Mouse (Mus musculus) kidney, postnatal 10 days (tissue): ENCODE results near the gene 1110008L16Rik.
A peak's percentile ranks its signal among the peaks of the same experiment; 100 is the strongest.
"Not testable (repeated sequence)": the region's sequence is repeated elsewhere in the genome, so short reads cannot be mapped to it uniquely, and the experiment has no call there.

Experiments
- DNase-seq: peaks from one replicate; pipeline ENCODE4 v3.0.0; 2021; ENCODE audit warnings: mixed read lengths

1110008L16Rik gene

GRCm38 (mm10) chr12:55343998-55344397 is 44.6 kb downstream of the 1110008L16Rik start:
- no peak for DNase-seq

DNA sequence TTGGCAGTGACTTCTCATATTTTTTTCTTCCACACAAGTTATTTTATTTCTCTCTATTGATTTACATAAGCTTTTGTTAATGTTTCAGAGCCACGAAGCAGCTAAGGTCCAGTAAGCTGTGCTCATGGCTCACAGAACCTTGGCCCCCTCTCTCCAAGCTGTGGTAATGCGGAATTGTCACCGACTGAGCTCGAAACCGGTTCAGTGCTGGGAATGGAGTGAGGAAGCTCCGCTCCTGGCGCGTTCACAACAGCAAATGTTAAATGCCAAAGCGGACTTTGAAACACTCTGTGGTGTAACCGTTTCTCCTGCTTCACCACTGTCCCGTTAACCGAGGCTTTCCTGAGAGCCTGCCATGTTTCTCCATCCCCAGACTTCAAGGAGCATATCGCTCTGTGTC is 45.2 kb downstream of the 1110008L16Rik start:
- peak; percentile 36 for DNase-seq

GRCm38 (mm10) chr12:55353423-55353822 is 54.0 kb downstream of the 1110008L16Rik start:
- no peak for DNase-seq

DNA sequence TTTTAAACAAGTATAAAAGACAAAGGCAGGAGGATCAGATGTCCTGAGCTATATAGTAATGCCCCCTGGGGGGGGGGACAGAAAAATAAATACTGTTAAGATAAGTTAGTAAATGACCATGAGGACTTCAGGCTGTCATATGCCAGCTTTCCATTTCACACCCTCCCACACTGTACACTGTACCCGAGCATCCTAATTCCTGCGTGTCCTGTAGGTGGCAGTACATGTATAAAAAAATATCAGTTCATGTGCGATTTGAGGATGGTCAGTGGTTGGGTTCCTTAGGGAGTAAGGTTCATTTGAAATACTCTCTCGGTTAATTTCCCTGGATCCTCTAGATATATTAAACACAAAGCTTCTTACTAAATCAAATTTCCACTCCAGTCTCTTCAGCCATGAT is 55.5 kb downstream of the 1110008L16Rik start:
- peak; percentile 52 for DNase-seq

GRCm38 (mm10) chr12:55357303-55357702 is 57.9 kb downstream of the 1110008L16Rik start:
- no peak for DNase-seq

DNA sequence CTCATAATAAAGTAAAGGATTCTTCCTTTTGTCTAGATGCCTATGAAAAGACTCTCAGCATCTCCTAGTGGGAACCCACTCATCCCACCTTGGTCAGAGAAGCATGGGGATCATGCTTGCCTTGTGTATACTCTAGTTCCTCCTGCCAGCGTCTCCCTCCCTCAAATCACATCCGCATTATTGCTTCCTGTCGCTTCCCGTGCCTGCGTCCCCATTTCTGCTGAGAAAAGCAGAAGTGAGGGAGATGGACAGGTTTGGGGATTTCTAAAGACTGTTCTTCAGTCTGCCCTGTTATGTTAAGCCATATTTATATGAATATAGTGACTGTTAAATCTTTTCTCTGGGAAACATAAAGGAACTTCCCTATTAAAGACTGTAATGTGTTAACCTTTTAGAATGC is 61.6 kb downstream of the 1110008L16Rik start:
- no peak for DNase-seq

DNA sequence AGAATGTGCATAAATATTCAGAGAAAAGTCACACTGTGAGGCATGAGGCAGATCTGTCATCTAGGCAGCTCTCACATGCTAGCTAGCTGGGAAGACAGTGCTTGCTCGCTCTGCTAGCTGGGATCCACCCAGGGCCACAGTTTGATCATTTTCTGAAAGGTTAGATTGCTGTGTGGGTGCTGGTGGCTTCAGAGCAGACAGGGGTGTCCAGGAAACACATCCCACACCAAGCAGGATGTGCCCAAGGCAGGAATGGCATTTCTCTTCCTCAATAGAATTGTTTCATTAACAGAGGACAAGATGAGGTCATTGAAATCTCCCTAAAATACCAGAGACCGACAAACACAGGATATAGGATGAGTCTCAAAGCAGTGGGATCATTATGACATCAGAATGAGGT is 65.7 kb downstream of the 1110008L16Rik start:
- no peak for DNase-seq

DNA sequence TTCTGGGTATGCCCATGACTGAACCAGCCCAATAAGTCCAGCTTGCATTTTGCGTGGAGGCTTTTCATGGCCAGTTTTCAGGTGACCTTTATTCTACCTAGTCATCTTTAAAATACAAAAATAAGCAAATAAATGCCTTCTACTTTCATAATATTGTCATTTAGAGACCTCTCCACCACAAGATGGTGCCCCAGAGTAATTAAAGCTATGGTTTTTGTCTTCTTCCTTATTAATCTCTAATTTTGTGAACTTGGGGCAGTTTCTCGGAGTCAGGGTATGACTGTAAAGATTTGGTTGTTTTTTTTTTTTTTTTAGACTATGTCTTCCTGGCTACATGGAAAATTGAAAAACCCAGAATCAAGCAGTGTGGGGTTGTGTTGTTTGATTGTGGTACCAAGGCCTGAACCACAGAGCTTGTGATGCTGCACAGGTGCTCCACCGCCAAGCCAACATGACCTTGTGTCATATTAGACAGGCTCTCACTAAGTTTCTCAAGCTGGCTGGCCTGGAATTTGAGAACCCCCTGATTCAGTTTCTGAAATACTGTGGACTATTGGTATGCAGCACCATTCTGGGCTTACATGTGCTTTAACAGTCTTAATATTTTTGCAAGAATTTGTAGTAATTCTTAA is 73.2 kb downstream of the 1110008L16Rik start:
- peak; percentile 24 for DNase-seq

- no peak for DNase-seq
Observed at GRCm38 (mm10) chr12:55376956-55377609, 77.7 kb downstream of the 1110008L16Rik start.

GRCm38 (mm10) chr12:55377610-55377980 is 78.2 kb downstream of the 1110008L16Rik start:
- no peak for DNase-seq

GRCm38 (mm10) chr12:55384023-55384749 is 84.8 kb downstream of the 1110008L16Rik start, which contains the start of gene Psma6:
TSS of gene Psma6 (plus strand) at chr12:55384222.
- no peak for DNase-seq

DNA sequence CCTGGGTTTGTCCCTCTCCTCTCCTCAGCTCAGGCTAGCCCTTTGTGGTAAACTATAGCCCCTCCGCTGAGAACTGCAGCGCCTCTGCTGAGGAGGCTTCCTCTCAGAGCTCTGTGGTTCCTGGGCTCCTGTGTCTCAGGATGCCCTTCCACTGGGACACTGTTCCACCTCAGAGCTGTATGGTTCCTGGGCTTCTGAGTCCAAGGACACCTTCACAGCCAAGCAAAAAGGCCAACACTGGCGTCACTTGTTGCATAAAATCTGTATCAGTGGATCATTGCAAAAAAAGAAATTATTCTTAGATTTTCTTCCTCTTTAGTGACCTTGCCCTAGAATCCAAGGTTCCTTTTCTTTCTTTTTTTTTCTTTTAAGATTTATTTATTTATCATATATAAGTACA is 85.4 kb downstream of the 1110008L16Rik start:
- no peak for DNase-seq

DNA sequence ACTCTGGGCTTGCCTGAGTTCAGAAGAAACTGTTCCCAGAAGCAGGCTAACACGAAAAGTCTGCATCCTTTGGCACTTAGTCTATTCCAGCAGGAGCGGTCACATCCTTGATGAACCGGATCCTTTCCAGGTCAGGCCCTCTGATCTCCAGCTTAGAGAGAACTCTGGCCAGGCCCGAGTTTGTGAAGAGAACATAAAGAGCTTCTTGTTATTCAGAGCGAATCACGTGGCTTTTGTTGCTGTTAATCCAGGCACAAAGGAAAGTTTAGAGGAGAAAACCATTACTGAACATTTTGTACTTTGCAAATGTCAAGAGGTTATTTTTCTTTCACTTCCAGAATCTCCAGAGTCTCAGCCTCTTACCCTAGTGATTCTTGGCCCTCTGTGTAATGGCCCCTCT is 86.6 kb downstream of the 1110008L16Rik start:
- no peak for DNase-seq

DNA sequence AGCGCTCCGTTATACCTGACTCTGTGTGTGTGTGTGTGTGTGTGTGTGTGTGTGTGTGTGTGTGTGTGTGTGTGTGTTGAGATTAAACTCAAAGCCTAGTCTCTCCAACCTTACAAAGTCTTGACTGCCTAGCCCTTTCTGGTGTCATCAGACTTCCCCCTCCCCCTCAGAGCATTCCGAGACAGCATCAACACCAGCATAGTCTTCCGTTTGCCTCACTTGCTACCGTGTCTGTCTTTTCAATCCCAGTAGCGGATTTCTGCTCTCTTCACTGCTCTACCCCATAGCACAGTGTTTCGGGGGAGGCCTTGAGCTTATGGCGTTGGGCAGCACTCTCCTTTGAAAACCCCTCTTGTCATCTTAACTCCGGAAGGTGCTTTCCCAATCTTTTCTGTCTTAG is 87.1 kb downstream of the 1110008L16Rik start:
- no peak for DNase-seq

GRCm38 (mm10) chr12:55387083-55387787 is 87.9 kb downstream of the 1110008L16Rik start:
- no peak for DNase-seq

- DNase-seq: peak; percentile 31
Observed at GRCm38 (mm10) chr12:55387788-55388465, 88.5 kb downstream of the 1110008L16Rik start.

DNA sequence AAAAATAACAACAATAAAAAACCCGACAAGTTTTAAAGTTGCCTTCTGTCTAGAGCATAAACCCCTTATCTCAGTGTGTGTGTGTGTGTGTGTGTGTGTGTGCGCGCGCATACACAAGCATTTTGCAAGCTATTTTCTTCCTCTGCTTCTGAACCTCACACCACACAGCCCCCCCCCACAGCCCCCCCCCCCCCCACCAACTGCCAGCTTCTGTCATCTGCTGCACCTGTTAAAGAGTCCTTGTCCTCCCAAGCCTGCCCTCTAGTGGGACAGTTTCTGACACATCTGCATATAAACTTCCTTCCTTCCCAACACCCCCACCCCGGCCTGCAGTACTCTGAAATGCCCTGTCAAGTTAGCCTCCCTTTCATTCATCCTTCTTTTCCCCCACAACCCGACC is 89.1 kb downstream of the 1110008L16Rik start:
- peak; percentile 76 for DNase-seq

DNA sequence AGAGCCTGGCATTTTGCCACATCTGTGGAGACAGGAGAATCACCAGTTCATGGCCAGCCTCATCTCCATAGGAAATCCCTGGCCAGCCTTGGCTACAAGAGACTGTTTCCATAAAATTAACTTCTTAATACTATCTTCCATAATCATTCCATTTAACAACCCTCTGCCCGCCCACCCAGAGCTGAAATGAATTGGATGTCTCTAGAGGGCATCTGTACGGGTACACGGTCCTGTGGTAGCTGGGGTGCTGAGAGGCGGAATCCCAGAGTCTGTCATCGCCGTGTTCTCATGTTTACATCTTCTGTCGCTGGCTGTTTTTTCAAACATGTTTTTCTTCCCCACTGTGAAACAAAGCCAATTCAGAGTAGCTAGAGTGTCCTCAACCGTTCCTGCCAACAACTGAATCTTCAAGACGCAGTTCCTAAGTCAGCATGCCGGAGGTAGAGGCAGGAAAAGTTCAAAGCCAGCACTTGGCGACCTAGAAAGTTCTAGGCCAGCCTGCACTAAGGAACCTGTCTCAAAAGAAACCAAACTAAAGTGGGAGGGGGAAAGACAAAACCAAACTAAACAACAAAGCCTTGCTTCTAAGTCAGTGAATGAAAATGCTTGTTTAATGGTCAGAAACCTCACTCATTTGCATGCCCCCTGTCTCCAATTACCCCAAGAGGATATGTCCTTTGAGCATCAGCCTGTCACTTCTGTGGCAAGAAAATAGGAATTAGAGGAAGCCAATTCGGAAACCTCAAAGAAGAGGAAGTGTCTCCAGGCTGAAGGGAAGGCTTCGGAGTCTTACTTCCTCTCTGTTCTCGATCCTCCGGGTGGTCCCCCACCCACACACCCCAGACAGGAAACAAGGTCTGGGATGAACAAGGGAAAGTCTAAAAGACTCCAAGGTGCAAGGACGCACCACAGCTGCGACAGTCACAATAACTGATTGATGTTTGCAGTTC is 90.0 kb downstream of the 1110008L16Rik start:
- peak; percentile 41 for DNase-seq

- DNase-seq: no peak
Observed at GRCm38 (mm10) chr12:55392120-55392519, 92.7 kb downstream of the 1110008L16Rik start.

DNA sequence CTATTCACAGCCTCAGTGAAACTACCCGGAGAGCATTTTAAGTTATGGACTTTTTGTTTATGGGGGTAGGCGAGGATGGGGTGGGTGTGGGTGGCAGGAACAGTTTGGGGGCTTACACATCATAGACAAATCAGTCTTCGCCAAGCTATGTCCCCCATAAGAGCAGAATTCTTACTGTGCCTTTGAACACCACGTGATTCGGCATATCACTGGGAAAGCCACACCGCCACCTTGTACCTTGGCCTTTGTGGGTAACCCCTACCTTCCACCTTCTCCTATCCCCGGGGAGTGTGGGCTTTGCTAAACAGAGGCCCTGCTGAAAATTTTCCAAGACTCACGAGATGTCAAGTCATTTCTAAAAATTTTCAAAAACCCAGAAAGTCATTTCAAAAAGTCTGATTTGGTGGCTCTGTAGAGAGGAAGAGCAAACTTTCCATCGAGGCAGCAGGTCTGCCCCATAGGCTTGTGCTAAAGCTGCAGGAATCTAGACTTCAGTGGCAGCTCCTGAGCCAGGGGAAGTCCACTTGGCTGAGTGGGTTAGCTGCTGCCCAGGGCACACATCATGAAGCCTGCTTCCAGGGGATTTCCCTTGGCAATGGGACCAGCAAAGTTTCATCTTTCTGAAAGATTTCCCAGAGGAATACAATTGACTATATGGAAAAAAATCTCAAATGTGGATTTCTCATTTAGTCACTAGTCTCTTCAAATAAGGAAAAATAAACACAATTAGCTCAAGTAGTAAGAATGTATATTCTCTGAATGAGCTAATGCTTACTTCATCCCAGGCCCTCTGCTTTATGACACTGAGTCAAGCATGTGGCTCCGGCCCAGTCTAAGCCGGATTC is 93.6 kb downstream of the 1110008L16Rik start:
- no peak for DNase-seq

DNA sequence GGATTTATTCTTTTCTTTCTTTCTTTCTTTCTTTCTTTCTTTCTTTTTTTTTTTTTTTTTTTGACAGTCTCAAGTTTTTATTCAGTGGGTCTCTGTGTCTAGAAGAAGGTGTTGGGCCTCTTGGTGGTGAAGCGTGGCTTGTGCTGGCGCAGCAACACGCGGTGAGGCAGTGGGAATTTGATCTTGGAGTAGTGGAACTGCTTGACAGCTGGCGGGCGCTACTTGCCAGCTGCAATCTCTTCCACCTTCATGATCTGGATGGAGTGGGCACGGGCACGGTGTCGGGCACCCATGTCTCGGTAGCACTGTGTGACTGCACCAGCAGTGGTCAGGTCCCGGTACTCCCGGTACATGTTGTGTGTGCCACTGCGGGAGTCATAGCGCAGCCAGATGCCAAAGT is 96.2 kb downstream of the 1110008L16Rik start:
- DNase-seq: not testable (repeated sequence)
